Mouse (Mus musculus): Measurements from ENCODE around the gene Slc4a11.
"Not testable (repeated sequence)": the region's sequence is repeated elsewhere in the genome, so short reads cannot be mapped to it uniquely, and the experiment has no call there.

GRCm38 (mm10) chr2:130649028-130649427 is 48.3 kb downstream of the Slc4a11 start:
- not testable (repeated sequence) for TF ChIP-seq POLR2A (IDR thresholded peaks at IDR 0.05; ENCODE audit: low read depth, low read length); CTCF (IDR thresholded peaks at IDR 0.05; ENCODE audit: borderline replicate concordance, insufficient read depth, low read length)

Measured in embryonic fibroblast, embryonic 13.5 days (primary cell).